Mouse (Mus musculus) embryonic facial prominence, embryonic 14.5 days (tissue): ENCODE measurements around the gene Rabgap1l. TPM values are rescaled to one million over a fixed set of nuclear protein-coding genes. Genes with fewer than 3 reads are reported as not detected.

ENCODE experiments used
- ATAC-seq: fragments of 200-750 bp; cut with Nextera tagmentation; 2 replicates; pipeline ENCODE4 v1.8.0; 2017; ENCODE audit warnings: low read depth, moderate number of reproducible peaks, moderate TSS enrichment
- DNase-seq: peaks from one replicate; pipeline ENCODE4 v3.0.0-alpha.2; 2015; ENCODE audit warnings: low spot score
- H3K27ac ChIP-seq: fragments of 300-500 bp; sonication (generic); replicated peaks from 2 replicates; pipeline ENCODE4 v1.5.1; 2014; ENCODE audit warnings: low read depth, mild to moderate bottlenecking, low read length, moderate library complexity
- H3K27me3 ChIP-seq: fragments of 300-500 bp; sonication (generic); replicated peaks from 2 replicates; pipeline ENCODE4 v1.6.1; 2014; ENCODE audit warnings: low read length; ENCODE audit not compliant: control insufficient read depth, insufficient read depth
- H3K36me3 ChIP-seq: fragments of 300-500 bp; sonication (generic); 2 replicates; pipeline ENCODE4 v1.6.1; 2014; ENCODE audit warnings: low read length, mixed read lengths; ENCODE audit not compliant: control insufficient read depth, insufficient read depth
- H3K4me1 ChIP-seq: fragments of 300-500 bp; sonication (generic); 2 replicates; pipeline ENCODE4 v1.6.1; 2014; ENCODE audit warnings: antibody characterized with exemption, low read length; ENCODE audit not compliant: control insufficient read depth, insufficient read depth
- H3K4me2 ChIP-seq: fragments of 300-500 bp; sonication (generic); 2 replicates; pipeline ENCODE4 v1.6.1; 2014; ENCODE audit warnings: low read depth, mild to moderate bottlenecking, low read length, moderate library complexity, mixed read lengths
- H3K4me3 ChIP-seq: fragments of 300-500 bp; sonication (generic); 2 replicates; pipeline ENCODE4 v1.5.1; 2014; ENCODE audit warnings: low read depth, mild to moderate bottlenecking, low read length
- H3K9ac ChIP-seq: fragments of 300-500 bp; sonication (generic); 2 replicates; pipeline ENCODE4 v1.6.1; 2014; ENCODE audit warnings: low read depth, mild to moderate bottlenecking, low read length, moderate library complexity, mixed read lengths
- H3K9me3 ChIP-seq: fragments of 300-500 bp; sonication (generic); 2 replicates; pipeline ENCODE4 v1.6.1; 2016; ENCODE audit warnings: low read length; ENCODE audit not compliant: control insufficient read depth
- WGBS: fragments of 180-500 bp; shearing (Covaris S2); extraction: QIAGEN DNeasy Blood & Tissue Kit; methylation state at CpG from one replicate; pipeline ENCODE4 v1.1.7; 2014; 5-methylcytosine and 5-hydroxymethylcytosine counted together
- polyA plus RNA-seq: library from polyadenylated mRNA; unstranded; fragments of >200 nt; fragmentation: Nextera tagmentation; extraction: Ambion mirVana; gene quantifications from 2 replicates; pipeline ENCODE4 v1.2.1, GENCODE M21; 2014

Gene Rabgap1l
- polyA plus RNA-seq, 1 experiment from 2014 or later, result 16.3 TPM

GRCm38 (mm10) chr1:160734743-160735142, 58.3 kb downstream of the Rabgap1l start:
- 84% methylated on average over 2 of the region's 2 CpGs for WGBS
- no peak overlapping the region for H3K27ac ChIP-seq
- ATAC-seq, result no peak
- no peaks in the 10 kb centered on the region for H3K9me3 ChIP-seq
- no peak overlapping the region for H3K9ac ChIP-seq
- H3K4me1 ChIP-seq, result no peaks in the 10 kb centered on the region
- H3K27me3 ChIP-seq, result no peaks in the 10 kb centered on the region
- DNase-seq, result no peak
- H3K36me3 ChIP-seq, result peaks cover 13% of the 10 kb centered on the region
- no peak overlapping the region for H3K4me2 ChIP-seq
- no peak overlapping the region for H3K4me3 ChIP-seq

DNA sequence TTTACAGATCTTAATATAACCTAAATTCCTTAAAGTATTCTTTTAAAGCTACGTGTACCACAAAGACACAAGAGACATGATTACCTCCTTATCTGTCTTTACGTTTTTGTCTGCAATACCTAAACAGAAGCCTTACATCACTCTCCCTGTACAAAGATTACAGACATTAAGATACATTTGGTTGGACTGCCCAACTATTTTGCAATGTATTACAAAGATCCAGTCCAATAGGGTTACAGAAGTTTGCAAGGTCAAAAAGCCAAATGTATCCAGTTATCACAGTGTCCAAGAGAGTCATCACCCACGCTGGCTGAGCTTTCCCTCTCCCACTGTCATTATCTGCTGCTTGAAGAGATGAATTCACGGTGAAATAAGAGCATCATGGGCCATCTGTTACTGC, 63.1 kb downstream of the Rabgap1l start:
- 72% methylated on average over 4 of the region's 4 CpGs for WGBS
- DNase-seq (no peak), ATAC-seq (no peak)
- Histone ChIP-seq H3K9me3 (no peaks in the 10 kb centered on the region), H3K27ac (no peak overlapping the region), H3K4me1 (no peaks in the 10 kb centered on the region), H3K4me3 (no peak overlapping the region), H3K27me3 (no peaks in the 10 kb centered on the region), H3K36me3 (peaks cover 12% of the 10 kb centered on the region), H3K9ac (no peak overlapping the region), H3K4me2 (no peak overlapping the region)

DNA sequence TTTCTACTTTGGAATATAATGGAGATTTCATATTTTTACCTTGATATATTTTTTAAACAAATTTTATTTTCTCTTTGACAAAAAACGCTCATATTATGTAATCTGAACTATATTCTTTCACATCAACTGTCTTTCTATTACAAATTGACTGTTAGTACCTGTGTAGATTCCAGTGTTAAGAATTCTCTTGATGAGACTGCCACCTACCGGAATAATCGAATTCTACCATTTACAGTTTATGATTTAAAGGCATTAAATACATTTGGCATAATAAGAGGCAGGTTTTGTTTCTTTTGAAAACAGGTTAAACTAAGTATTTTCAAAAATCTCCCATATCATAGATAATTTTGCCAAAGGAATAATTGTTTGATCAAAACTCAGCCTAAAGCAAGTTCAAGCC, 75.3 kb downstream of the Rabgap1l start:
- Histone ChIP-seq H3K9me3 (no peaks in the 10 kb centered on the region), H3K4me1 (no peaks in the 10 kb centered on the region), H3K4me2 (no peak overlapping the region), H3K36me3 (peaks cover 9% of the 10 kb centered on the region), H3K4me3 (no peak overlapping the region), H3K9ac (no peak overlapping the region), H3K27me3 (no peaks in the 10 kb centered on the region), H3K27ac (no peak overlapping the region)
- DNase-seq (peak; percentile 57), ATAC-seq (no peak)
- WGBS, result 16% methylated on average over 3 of the region's 3 CpGs

- no peaks in the 10 kb centered on the region for H3K36me3 ChIP-seq
- peak; percentile 33 for DNase-seq
- no peak overlapping the region for H3K9ac ChIP-seq
- no peaks in the 10 kb centered on the region for H3K9me3 ChIP-seq
- no peak overlapping the region for H3K4me2 ChIP-seq
- no peaks in the 10 kb centered on the region for H3K27me3 ChIP-seq
- no peaks in the 10 kb centered on the region for H3K4me1 ChIP-seq
- no peak for ATAC-seq
- H3K27ac ChIP-seq, result no peak overlapping the region
- no peak overlapping the region for H3K4me3 ChIP-seq
These were observed 78.3 kb downstream of the Rabgap1l start for GRCm38 (mm10) chr1:160714685-160715084.

DNA sequence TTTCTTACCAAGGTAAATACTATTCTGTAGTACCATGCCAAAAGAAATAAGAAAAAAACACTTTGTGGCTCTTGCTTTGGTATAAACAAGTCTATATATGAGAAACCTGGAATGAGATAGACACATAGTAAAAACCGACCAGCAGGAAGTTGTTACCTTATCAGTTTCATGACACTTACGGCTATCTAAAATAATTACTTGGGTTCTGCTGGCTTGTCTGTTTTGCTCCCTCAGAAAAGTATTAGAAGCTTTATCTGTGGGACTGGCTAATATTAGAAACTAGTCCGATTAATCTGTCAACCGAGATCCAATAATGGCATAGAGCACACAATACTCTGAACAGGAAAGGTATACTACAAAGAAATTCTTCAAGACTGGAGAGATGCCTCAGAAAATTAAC, 79.1 kb downstream of the Rabgap1l start:
- H3K4me2 ChIP-seq, result no peak overlapping the region
- no peak for DNase-seq
- 89% methylated on average over 4 of the region's 4 CpGs for WGBS
- H3K9ac ChIP-seq, result no peak overlapping the region
- H3K27ac ChIP-seq, result no peak overlapping the region
- no peaks in the 10 kb centered on the region for H3K36me3 ChIP-seq
- no peaks in the 10 kb centered on the region for H3K27me3 ChIP-seq
- no peak for ATAC-seq
- H3K4me1 ChIP-seq, result no peaks in the 10 kb centered on the region
- no peaks in the 10 kb centered on the region for H3K9me3 ChIP-seq
- no peak overlapping the region for H3K4me3 ChIP-seq

- no peak overlapping the region for H3K4me3 ChIP-seq
- DNase-seq, result no peak
- no peaks in the 10 kb centered on the region for H3K36me3 ChIP-seq
- no peak overlapping the region for H3K4me2 ChIP-seq
- no peak for ATAC-seq
- no peaks in the 10 kb centered on the region for H3K27me3 ChIP-seq
- WGBS, result 74% methylated on average over 1 of the region's 1 CpGs
- no peak overlapping the region for H3K9ac ChIP-seq
- no peak overlapping the region for H3K27ac ChIP-seq
- no peaks in the 10 kb centered on the region for H3K9me3 ChIP-seq
- no peaks in the 10 kb centered on the region for H3K4me1 ChIP-seq
These were observed 79.6 kb downstream of the Rabgap1l start for GRCm38 (mm10) chr1:160713383-160713782.

GRCm38 (mm10) chr1:160710539-160710938, 82.5 kb downstream of the Rabgap1l start:
- H3K9me3 ChIP-seq, result no peaks in the 10 kb centered on the region
- no peak for DNase-seq
- H3K4me1 ChIP-seq, result no peaks in the 10 kb centered on the region
- ATAC-seq, result no peak
- no peak overlapping the region for H3K9ac ChIP-seq
- H3K4me3 ChIP-seq, result no peak overlapping the region
- no peak overlapping the region for H3K27ac ChIP-seq
- no peaks in the 10 kb centered on the region for H3K27me3 ChIP-seq
- no peaks in the 10 kb centered on the region for H3K36me3 ChIP-seq
- no peak overlapping the region for H3K4me2 ChIP-seq

GRCm38 (mm10) chr1:160704596-160704995, 88.4 kb downstream of the Rabgap1l start:
- no peak overlapping the region for H3K4me2 ChIP-seq
- no peaks in the 10 kb centered on the region for H3K4me1 ChIP-seq
- WGBS, result 89% methylated on average over 2 of the region's 2 CpGs
- H3K27me3 ChIP-seq, result no peaks in the 10 kb centered on the region
- ATAC-seq (no peak), DNase-seq (no peak)
- peaks cover 6% of the 10 kb centered on the region; the same call in 1 of the 2 replicates for H3K36me3 ChIP-seq
- H3K9me3 ChIP-seq, result no peaks in the 10 kb centered on the region
- no peak overlapping the region for H3K9ac ChIP-seq
- H3K27ac ChIP-seq, result no peak overlapping the region
- no peak overlapping the region for H3K4me3 ChIP-seq

DNA sequence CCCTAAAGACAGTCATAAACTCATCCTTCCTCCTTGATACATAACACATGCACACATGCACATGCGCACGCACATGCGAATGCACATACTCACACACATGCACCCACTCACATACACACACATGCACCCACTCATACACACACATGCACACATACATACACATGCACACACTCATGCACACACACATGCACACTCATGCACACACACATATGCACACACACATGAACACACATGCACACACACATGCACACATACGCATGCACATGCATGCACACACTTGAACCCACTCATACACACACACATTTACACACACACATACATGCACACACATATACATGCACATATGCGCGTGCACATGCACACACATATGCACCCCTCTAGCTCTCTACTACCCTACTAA, 89.2 kb downstream of the Rabgap1l start:
- H3K27me3 ChIP-seq, result no peaks in the 10 kb centered on the region
- no peaks in the 10 kb centered on the region for H3K9me3 ChIP-seq
- 98% methylated on average over 6 of the region's 6 CpGs for WGBS
- no peak overlapping the region for H3K27ac ChIP-seq
- no peak for DNase-seq
- H3K4me1 ChIP-seq, result no peaks in the 10 kb centered on the region
- no peak overlapping the region for H3K4me2 ChIP-seq
- no peak for ATAC-seq
- no peak overlapping the region for H3K4me3 ChIP-seq
- H3K36me3 ChIP-seq, result peaks cover 6% of the 10 kb centered on the region; the same call in 1 of the 2 replicates
- no peak overlapping the region for H3K9ac ChIP-seq
